Mouse (Mus musculus): Measurements from ENCODE around the gene Fancg. TPM values are rescaled to one million over a fixed set of nuclear protein-coding genes. Genes with fewer than 3 reads are reported as not detected.
A peak's percentile ranks its signal among the peaks of the same experiment; 100 is the strongest.

The Fancg gene
- total RNA-seq (2021) = 1 to 10 TPM; 7.4 to 8.2 TPM

- DNase-seq = peak; percentile 85
Observed at GRCm38 (mm10) chr4:43010161-43011038, at the start of gene Fancg. Gene Fancg (minus strand): TSS chr4:43010506.

GRCm38 (mm10) chr4:43059697-43060096 is 49.4 kb upstream of the Fancg start:
- no peak for DNase-seq

- DNase-seq = peak; percentile 95
Observed at GRCm38 (mm10) chr4:43058753-43059654, 48.7 kb upstream of the Fancg start, which contains the start of gene Unc13b. Gene Unc13b (plus strand): TSS chr4:43058953.

GRCm38 (mm10) chr4:43058392-43058752 is 48.1 kb upstream of the Fancg start:
- no peak for DNase-seq

- no peak for DNase-seq
Observed at GRCm38 (mm10) chr4:43057654-43058053, 47.3 kb upstream of the Fancg start.

- peak; percentile 45 for DNase-seq
Observed at GRCm38 (mm10) chr4:43052627-43053026, 42.3 kb upstream of the Fancg start.

- DNase-seq = peak; percentile 81
Observed at GRCm38 (mm10) chr4:43047231-43047630, 36.9 kb upstream of the Fancg start.

- no peak for DNase-seq
Observed at GRCm38 (mm10) chr4:43046607-43047006, 36.3 kb upstream of the Fancg start.

- DNase-seq = peak; percentile 99
Observed at GRCm38 (mm10) chr4:43045659-43046302, 35.5 kb upstream of the Fancg start, which contains the start of gene Fam214b. Gene Fam214b (minus strand): TSS chr4:43046220.

GRCm38 (mm10) chr4:43045285-43045658 is 35.0 kb upstream of the Fancg start:
- DNase-seq = peak; percentile 39

GRCm38 (mm10) chr4:43044673-43045072 is 34.4 kb upstream of the Fancg start:
- no peak for DNase-seq

- peak; percentile 69 for DNase-seq
Observed at GRCm38 (mm10) chr4:43043644-43044357, 33.5 kb upstream of the Fancg start.

- DNase-seq = no peak
Observed at GRCm38 (mm10) chr4:43040881-43041547, 30.7 kb upstream of the Fancg start.

GRCm38 (mm10) chr4:43040114-43040572 is 29.8 kb upstream of the Fancg start:
- peak; percentile 97 for DNase-seq

- no peak for DNase-seq
Observed at GRCm38 (mm10) chr4:43039609-43040008, 29.3 kb upstream of the Fancg start.

- peak; percentile 61 for DNase-seq
Observed at GRCm38 (mm10) chr4:43038567-43039495, 28.5 kb upstream of the Fancg start.

- no peak for DNase-seq
Observed at GRCm38 (mm10) chr4:43037860-43038566, 27.7 kb upstream of the Fancg start.

GRCm38 (mm10) chr4:43036356-43036755 is 26.1 kb upstream of the Fancg start:
- DNase-seq = no peak

- DNase-seq = no peak
Observed at GRCm38 (mm10) chr4:43035851-43036250, 25.5 kb upstream of the Fancg start.

Data from heart, postnatal 4 days (tissue).